8 mouse cellular contexts compared by ENCODE assay signal in genomic region chr8:71324848-71325247, GRCm38 (mm10). TPM values are rescaled to one million over a fixed set of nuclear protein-coding genes. Genes with fewer than 3 reads are reported as not detected.
DNase-seq lines count a peak whose midpoint lies in the region; TF ChIP-seq lines count a peak whose summit lies in the region.

No protein-coding gene starts in this region.

- WGBS in small intestine, adult 2 months, result 84% methylated on average over 1 of the region's 1 CpGs

- H3K4me3 ChIP-seq in gastrocnemius, adult 2 months, result no peak overlapping the region
- no peak overlapping the region for H3K4me3 ChIP-seq in small intestine, adult 2 months (ENCODE audit: low read depth, low read length)

- intact Hi-C loops in gastrocnemius, adult 2 months (cut with DNase I), result loop anchor here (2.0 kb wide), 1 partner anchor 64 kb away; no protein-coding TSS in a partner anchor

- H3K27me3 ChIP-seq in small intestine, adult 2 months (ENCODE audit: control insufficient read depth, insufficient read depth, low read length), result no peaks in the 10 kb centered on the region

- peaks cover 57% of the 10 kb centered on the region for H3K36me3 ChIP-seq in small intestine, adult 2 months (ENCODE audit: control insufficient read depth, insufficient read depth, low read length)

- TF ChIP-seq CTCF in gastrocnemius, adult 2 months (IDR thresholded peaks at IDR 0.05), result peak; percentile 64
- TF ChIP-seq CTCF in small intestine, adult 2 months (IDR thresholded peaks at IDR 0.05; ENCODE audit: extremely low read depth, insufficient read length, insufficient replicate concordance, low read depth, low read length), result peak; percentile 32; the same call in 1 of the 2 replicates

- no peak for TF ChIP-seq POLR2A in small intestine, adult 2 months (IDR thresholded peaks at IDR 0.05; ENCODE audit: low read depth, low read length)

- H3K27ac ChIP-seq in gastrocnemius, adult 2 months, result peak overlapping the region; percentile 62
- H3K27ac ChIP-seq in small intestine, adult 2 months (ENCODE audit: insufficient read depth, low read depth, low read length), result no peak overlapping the region

- H3K4me1 ChIP-seq in small intestine, adult 2 months (ENCODE audit: control insufficient read depth, insufficient read depth, insufficient read length, low read length), result no peaks in the 10 kb centered on the region

- DNase-seq in gastrocnemius, adult 2 months, result peak; percentile 57
- no peak for DNase-seq in gastrocnemius, postnatal 10 days
- peak; percentile 42 for DNase-seq in B cell, adult 2 months
- peak; percentile 43 for DNase-seq in adipocyte (ENCODE audit: low spot score)
- peak; percentile 38 for DNase-seq in kidney, postnatal 14 days
- DNase-seq in ovary, postnatal 36 days (ENCODE audit: low spot score), result no peak
- DNase-seq in Muller cell, postnatal 12 days (ENCODE audit: inconsistent ontology term), result no peak

RNA-seq across cellular contexts. Expression of gene Use1, which starts 41.8 kb away (rescaled TPM):
- 100 to 1,000 TPM in 1 of 2 experiments, 10 to 100 TPM in 1; 79.7 to 104 TPM for total RNA-seq in gastrocnemius, adult 2 months (2021)
- 100 to 1,000 TPM; 124 to 132 TPM for total RNA-seq in gastrocnemius, postnatal 10 days (2021)
- 63.7 and 101 TPM in 2 replicates for polyA plus RNA-seq in small intestine, adult 2 months (2012; rRNA removed)

RNA-seq across cellular contexts. Expression of gene Ocel1, which starts 46.2 kb away (rescaled TPM):
- 1 to 10 TPM; 6.0 to 8.4 TPM for total RNA-seq in gastrocnemius, adult 2 months (2021)
- 1 to 10 TPM; 7.4 to 8.1 TPM for total RNA-seq in gastrocnemius, postnatal 10 days (2021)
- 19.7 and 70.3 TPM in 2 replicates for polyA plus RNA-seq in small intestine, adult 2 months (2012; rRNA removed)

RNA-seq across cellular contexts. Expression of gene Haus8, which starts 52.1 kb away (rescaled TPM):
- 1 to 10 TPM; 5.5 to 7.9 TPM for total RNA-seq in gastrocnemius, adult 2 months (2021)
- 10 to 100 TPM; 10.0 to 10.3 TPM for total RNA-seq in gastrocnemius, postnatal 10 days (2021)
- polyA plus RNA-seq in small intestine, adult 2 months (2012; rRNA removed), result 2.8 and 4.8 TPM in 2 replicates

RNA-seq across cellular contexts. Expression of gene Myo9b, which starts 52.3 kb away (rescaled TPM):
- total RNA-seq in gastrocnemius, adult 2 months (2021), result 1 to 10 TPM; 6.1 to 9.3 TPM
- total RNA-seq in gastrocnemius, postnatal 10 days (2021), result 10 to 100 TPM; 17.6 to 25.9 TPM
- polyA plus RNA-seq in small intestine, adult 2 months (2012; rRNA removed), result 19.9 and 28.1 TPM in 2 replicates

RNA-seq across cellular contexts. Expression of gene Nr2f6, which starts 56.9 kb away (rescaled TPM):
- total RNA-seq in gastrocnemius, adult 2 months (2021), result 10 to 100 TPM; 19.6 to 21.9 TPM
- total RNA-seq in gastrocnemius, postnatal 10 days (2021), result 10 to 100 TPM; 23.2 to 29.7 TPM
- 233 and 448 TPM in 2 replicates for polyA plus RNA-seq in small intestine, adult 2 months (2012; rRNA removed)

Comparison
In these comparisons a context has a peak if more than half of its experiments do, and no peak if none do; other contexts are left out.
1. DNase-seq: peak in gastrocnemius, adult 2 months (single experiment), B cell, adult 2 months (2 of 2), adipocyte (single experiment) and kidney, postnatal 14 days (single experiment); none in gastrocnemius, postnatal 10 days (single experiment), ovary, postnatal 36 days (single experiment) and Muller cell, postnatal 12 days (single experiment).